Mouse (Mus musculus) urinary bladder, postnatal 10 days (tissue): ENCODE results near the gene Pex19.

ENCODE experiments used
- DNase-seq: peaks from one replicate; pipeline ENCODE4 v3.0.0; 2022; ENCODE audit warnings: low spot score

The Pex19 gene

GRCm38 (mm10) chr1:172183056-172183455 lies 56.5 kb downstream of the Pex19 start:
- DNase-seq, result no peak

- DNase-seq, result no peak
These were observed 57.4 kb downstream of the Pex19 start for GRCm38 (mm10) chr1:172183915-172184314.
